In genomic region chr13:20099546-20099945, GRCm38 (mm10) we compare ENCODE assay signal across 10 mouse cellular contexts. TPM values are rescaled to one million over a fixed set of nuclear protein-coding genes. Genes with fewer than 3 reads are reported as not detected.
DNase-seq lines count a peak whose midpoint lies in the region; ATAC-seq and TF ChIP-seq lines count a peak whose summit lies in the region.
"Had no signal": no experiment of that assay in that cellular context is flagged by ENCODE, and none has a peak within 500 bp of the region (broad histone marks: within the 10 kb centered on the region; RNA-seq: fewer than 3 reads in every experiment).

No protein-coding gene starts in this region.

- TF ChIP-seq CTCF in liver, postnatal 0 days (IDR thresholded peaks at IDR 0.05; ENCODE audit: low read depth): no peak

- DNase-seq in embryo, embryonic 10 days (ENCODE audit: low spot score): peak; percentile 29
- DNase-seq in embryo, embryonic 9.5 days (ENCODE audit: extremely low spot score): no peak
- DNase-seq in liver: peak; percentile 37
- no peak for DNase-seq in liver, postnatal 0 days
- DNase-seq in lung, postnatal 14 days: peak; percentile 63
- no peak for DNase-seq in urinary bladder, postnatal 36 days (ENCODE audit: low spot score in 2 of 2)
- DNase-seq in natural killer cell, adult 2 months (ENCODE audit: low spot score in 2 of 2): no peak

- ATAC-seq in liver, postnatal 0 days: no peak
- ATAC-seq in common myeloid progenitor, adult 5-6 weeks (replicated peaks; ENCODE audit: low read depth, poor library complexity, severe bottlenecking): peak; percentile 33

- no peaks in the 10 kb centered on the region for H3K9me3 ChIP-seq in liver, postnatal 0 days (ENCODE audit: low read length)
- H3K9me3 ChIP-seq: embryonic facial prominence, embryonic 13.5 days had no signal

- no peaks in the 10 kb centered on the region for H3K27me3 ChIP-seq in liver, postnatal 0 days (ENCODE audit: insufficient read depth, low read length)
- H3K27me3 ChIP-seq: embryonic facial prominence, embryonic 13.5 days had no signal

- H3K36me3 ChIP-seq in liver, postnatal 0 days (replicated peaks; ENCODE audit: insufficient read depth, low read length): no peaks in the 10 kb centered on the region
- H3K36me3 ChIP-seq: embryonic facial prominence, embryonic 13.5 days had no signal

- WGBS in liver, postnatal 0 days (ENCODE audit: insufficient replicate concordance): 14% methylated on average over 4 of the region's 4 CpGs

- no peak for TF ChIP-seq EP300 in liver, postnatal 0 days (IDR thresholded peaks at IDR 0.05; ENCODE audit: low read depth)

- no peak overlapping the region for H3K27ac ChIP-seq in liver, postnatal 0 days (ENCODE audit: low read depth)
- H3K27ac ChIP-seq: embryonic facial prominence, embryonic 13.5 days; macrophage had no signal

- H3K4me1 ChIP-seq in liver, postnatal 0 days (ENCODE audit: insufficient read depth): peaks cover 12% of the 10 kb centered on the region

- no peak overlapping the region for H3K4me3 ChIP-seq in liver, postnatal 0 days (ENCODE audit: low read depth, low read length)
- H3K4me3 ChIP-seq: embryonic facial prominence, embryonic 13.5 days had no signal

- H3K9ac ChIP-seq in liver, postnatal 0 days (replicated peaks): no peak overlapping the region
- H3K9ac ChIP-seq: embryonic facial prominence, embryonic 13.5 days had no signal

- no peak overlapping the region for H3K4me2 ChIP-seq in liver, postnatal 0 days (ENCODE audit: low read depth, low read length)
- H3K4me2 ChIP-seq: embryonic facial prominence, embryonic 13.5 days had no signal

RNA-seq across cellular contexts. Expression of gene Elmo1, which starts 9.2 kb away (rescaled TPM):
- 2.7 and 3.1 TPM in 2 replicates for polyA plus RNA-seq in liver, postnatal 0 days (2015; fragmentation: Nextera tagmentation; extraction: Ambion mirVana)
- 68.5 and 75.3 TPM in 2 replicates for total RNA-seq in common myeloid progenitor, adult 5-6 weeks (2017)

Comparison
In these comparisons a context has a peak if more than half of its experiments do, and no peak if none do; other contexts are left out.
1. DNase-seq: peak in embryo, embryonic 10 days (single experiment), liver (single experiment) and lung, postnatal 14 days (single experiment); none in embryo, embryonic 9.5 days (single experiment), liver, postnatal 0 days (single experiment), urinary bladder, postnatal 36 days (0 of 2) and natural killer cell, adult 2 months (0 of 2).